Mouse (Mus musculus): Measurements from ENCODE around the gene Cdcp1.

The Cdcp1 gene

GRCm38 (mm10) chr9:123152026-123152425, 63.8 kb downstream of the Cdcp1 start:
- no peak for DNase-seq (ENCODE audit: low read depth, low spot score)

- no peak for DNase-seq (ENCODE audit: low read depth, low spot score)
Measured at GRCm38 (mm10) chr9:123151561-123151960, 64.3 kb downstream of the Cdcp1 start.

GRCm38 (mm10) chr9:123150241-123151020, 65.4 kb downstream of the Cdcp1 start, which contains the start of gene Clec3b:
Gene Clec3b (plus strand): TSS chr9:123150946.
- DNase-seq (ENCODE audit: low read depth, low spot score), result no peak

- DNase-seq (ENCODE audit: low read depth, low spot score), result no peak
Measured at GRCm38 (mm10) chr9:123148430-123148829, 67.4 kb downstream of the Cdcp1 start.

GRCm38 (mm10) chr9:123139887-123140614, 75.8 kb downstream of the Cdcp1 start:
- no peak for DNase-seq (ENCODE audit: low read depth, low spot score)

GRCm38 (mm10) chr9:123138891-123139474, 76.9 kb downstream of the Cdcp1 start:
- DNase-seq (ENCODE audit: low read depth, low spot score), result no peak

- no peak for DNase-seq (ENCODE audit: low read depth, low spot score)
Measured at GRCm38 (mm10) chr9:123136953-123137682, 78.7 kb downstream of the Cdcp1 start.

GRCm38 (mm10) chr9:123132994-123133393, 82.8 kb downstream of the Cdcp1 start:
- DNase-seq (ENCODE audit: low read depth, low spot score), result no peak

- no peak for DNase-seq (ENCODE audit: low read depth, low spot score)
Measured at GRCm38 (mm10) chr9:123127663-123128062, 88.2 kb downstream of the Cdcp1 start.

GRCm38 (mm10) chr9:123124413-123124981, 91.3 kb downstream of the Cdcp1 start:
- DNase-seq (ENCODE audit: low read depth, low spot score), result no peak

- peak; percentile 10 for DNase-seq (ENCODE audit: low read depth, low spot score)
Measured at GRCm38 (mm10) chr9:123123571-123124412, 92.0 kb downstream of the Cdcp1 start.

GRCm38 (mm10) chr9:123123017-123123416, 92.8 kb downstream of the Cdcp1 start:
- no peak for DNase-seq (ENCODE audit: low read depth, low spot score)

Data from mesoderm, embryonic 11.5 days (tissue).